Mouse (Mus musculus): Measurements from ENCODE around the gene Dnlz.

GRCm38 (mm10) chr2:26317371-26317770 lies 34.5 kb downstream of the Dnlz start:
- TF ChIP-seq CTCF (IDR thresholded peaks at IDR 0.05; ENCODE audit: low read depth, low read length) (no peak), POLR2A (IDR thresholded peaks at IDR 0.05; ENCODE audit: borderline replicate concordance, low read depth, low read length) (no peak)

All from bone marrow macrophage, adult 2 months (primary cell).